Mouse (Mus musculus): ENCODE measurements around the gene Wscd2. TPM values are rescaled to one million over a fixed set of nuclear protein-coding genes. Genes with fewer than 3 reads are reported as not detected.

Wscd2 gene
- polyA plus RNA-seq, 1 experiment from 2014 or later: 4.5 TPM

- H3K4me1 ChIP-seq: peaks cover 36% of the 10 kb centered on the region
- 77% methylated on average over 8 of the region's 8 CpGs for WGBS
- H3K36me3 ChIP-seq: no peaks in the 10 kb centered on the region
Measured at GRCm38 (mm10) chr5:113606961-113607785, 117.0 kb downstream of the Wscd2 start.

GRCm38 (mm10) chr5:113607941-113608431 is 117.9 kb downstream of the Wscd2 start:
- 14% methylated on average over 13 of the region's 13 CpGs for WGBS

More at GRCm38 (mm10) chr5:113606961-113607785, 117.0 kb downstream of the Wscd2 start:
- no peaks in the 10 kb centered on the region for H3K27me3 ChIP-seq
- H3K27ac ChIP-seq: peak overlapping the region; percentile 80
- no peak overlapping the region for H3K9ac ChIP-seq
- no peak overlapping the region for H3K4me2 ChIP-seq
- no peak overlapping the region for H3K4me3 ChIP-seq (replicated peaks)
- no peak for ATAC-seq (replicated peaks; ENCODE audit: low FRiP score)
- no peaks in the 10 kb centered on the region for H3K9me3 ChIP-seq (replicated peaks)

GRCm38 (mm10) chr5:113608511-113608910 is 118.4 kb downstream of the Wscd2 start:
- Histone ChIP-seq H3K4me3 (replicated peaks) (no peak overlapping the region), H3K4me1 (peaks cover 36% of the 10 kb centered on the region), H3K36me3 (no peaks in the 10 kb centered on the region), H3K9ac (no peak overlapping the region), H3K9me3 (replicated peaks) (no peaks in the 10 kb centered on the region), H3K4me2 (peak overlapping the region; percentile 45), H3K27me3 (no peaks in the 10 kb centered on the region), H3K27ac (peak overlapping the region; percentile 80)
- WGBS: 79% methylated on average over 8 of the region's 8 CpGs
- no peak for ATAC-seq (replicated peaks; ENCODE audit: low FRiP score)

More at GRCm38 (mm10) chr5:113607941-113608431, 117.9 kb downstream of the Wscd2 start:
- H3K36me3 ChIP-seq: no peaks in the 10 kb centered on the region
- peak overlapping the region; percentile 45 for H3K4me2 ChIP-seq
- H3K27me3 ChIP-seq: no peaks in the 10 kb centered on the region
- peak overlapping the region; percentile 80 for H3K27ac ChIP-seq
- no peak overlapping the region for H3K4me3 ChIP-seq (replicated peaks)
- peaks cover 36% of the 10 kb centered on the region for H3K4me1 ChIP-seq
- ATAC-seq (replicated peaks; ENCODE audit: low FRiP score): peak; percentile 30; the same call in 1 of the 2 replicates
- H3K9ac ChIP-seq: no peak overlapping the region
- H3K9me3 ChIP-seq (replicated peaks): no peaks in the 10 kb centered on the region

GRCm38 (mm10) chr5:113609891-113610290 is 119.8 kb downstream of the Wscd2 start:
- WGBS: 82% methylated on average over 5 of the region's 5 CpGs
- no peak overlapping the region for H3K9ac ChIP-seq
- no peak overlapping the region for H3K4me3 ChIP-seq (replicated peaks)
- H3K27ac ChIP-seq: no peak overlapping the region
- H3K36me3 ChIP-seq: no peaks in the 10 kb centered on the region
- H3K9me3 ChIP-seq (replicated peaks): no peaks in the 10 kb centered on the region
- H3K27me3 ChIP-seq: no peaks in the 10 kb centered on the region
- ATAC-seq (replicated peaks; ENCODE audit: low FRiP score): no peak
- H3K4me2 ChIP-seq: no peak overlapping the region
- peaks cover 36% of the 10 kb centered on the region for H3K4me1 ChIP-seq

GRCm38 (mm10) chr5:113610490-113610889 is 120.4 kb downstream of the Wscd2 start:
- no peaks in the 10 kb centered on the region for H3K9me3 ChIP-seq (replicated peaks)
- peaks cover 36% of the 10 kb centered on the region for H3K4me1 ChIP-seq
- no peaks in the 10 kb centered on the region for H3K27me3 ChIP-seq
- 40% methylated on average over 6 of the region's 6 CpGs for WGBS
- no peak overlapping the region for H3K9ac ChIP-seq
- ATAC-seq (replicated peaks; ENCODE audit: low FRiP score): no peak
- H3K36me3 ChIP-seq: no peaks in the 10 kb centered on the region
- no peak overlapping the region for H3K4me2 ChIP-seq
- no peak overlapping the region for H3K27ac ChIP-seq
- no peak overlapping the region for H3K4me3 ChIP-seq (replicated peaks)

GRCm38 (mm10) chr5:113611131-113611530 is 121.0 kb downstream of the Wscd2 start:
- Histone ChIP-seq H3K4me1 (peaks cover 36% of the 10 kb centered on the region), H3K4me3 (replicated peaks) (no peak overlapping the region), H3K4me2 (no peak overlapping the region), H3K27me3 (no peaks in the 10 kb centered on the region), H3K27ac (no peak overlapping the region), H3K36me3 (no peaks in the 10 kb centered on the region), H3K9me3 (replicated peaks) (no peaks in the 10 kb centered on the region), H3K9ac (no peak overlapping the region)
- ATAC-seq (replicated peaks; ENCODE audit: low FRiP score): no peak
- 79% methylated on average over 6 of the region's 6 CpGs for WGBS

GRCm38 (mm10) chr5:113611771-113612233 is 121.7 kb downstream of the Wscd2 start:
- no peak overlapping the region for H3K27ac ChIP-seq
- no peaks in the 10 kb centered on the region for H3K9me3 ChIP-seq (replicated peaks)
- ATAC-seq (replicated peaks; ENCODE audit: low FRiP score): no peak
- no peak overlapping the region for H3K9ac ChIP-seq
- no peaks in the 10 kb centered on the region for H3K36me3 ChIP-seq
- WGBS: 55% methylated on average over 12 of the region's 12 CpGs
- no peak overlapping the region for H3K4me3 ChIP-seq (replicated peaks)
- H3K4me1 ChIP-seq: peaks cover 36% of the 10 kb centered on the region
- H3K27me3 ChIP-seq: no peaks in the 10 kb centered on the region
- H3K4me2 ChIP-seq: no peak overlapping the region

GRCm38 (mm10) chr5:113618716-113619115 is 128.6 kb downstream of the Wscd2 start:
- Histone ChIP-seq H3K4me2 (no peak overlapping the region), H3K27ac (no peak overlapping the region), H3K36me3 (no peaks in the 10 kb centered on the region), H3K9me3 (replicated peaks) (no peaks in the 10 kb centered on the region), H3K27me3 (no peaks in the 10 kb centered on the region), H3K4me1 (peaks cover 6% of the 10 kb centered on the region; the same call in 1 of the 2 replicates), H3K9ac (no peak overlapping the region), H3K4me3 (replicated peaks) (no peak overlapping the region)
- no peak for ATAC-seq (replicated peaks; ENCODE audit: low FRiP score)
- WGBS: 91% methylated on average over 4 of the region's 4 CpGs

- H3K27me3 ChIP-seq: no peaks in the 10 kb centered on the region
- H3K4me1 ChIP-seq: peaks cover 6% of the 10 kb centered on the region; the same call in 1 of the 2 replicates
- WGBS: 73% methylated on average over 1 of the region's 1 CpGs
- H3K4me2 ChIP-seq: no peak overlapping the region
- H3K4me3 ChIP-seq (replicated peaks): no peak overlapping the region
- no peaks in the 10 kb centered on the region for H3K36me3 ChIP-seq
- H3K9ac ChIP-seq: no peak overlapping the region
- no peak for ATAC-seq (replicated peaks; ENCODE audit: low FRiP score)
- no peak overlapping the region for H3K27ac ChIP-seq
- no peaks in the 10 kb centered on the region for H3K9me3 ChIP-seq (replicated peaks)
Measured at GRCm38 (mm10) chr5:113619151-113619550, 129.0 kb downstream of the Wscd2 start.

GRCm38 (mm10) chr5:113620130-113620716 is 130.1 kb downstream of the Wscd2 start:
- WGBS: 64% methylated on average over 16 of the region's 16 CpGs
- H3K4me1 ChIP-seq: peaks cover 6% of the 10 kb centered on the region; the same call in 1 of the 2 replicates
- H3K27me3 ChIP-seq: no peaks in the 10 kb centered on the region
- no peaks in the 10 kb centered on the region for H3K9me3 ChIP-seq (replicated peaks)
- no peak overlapping the region for H3K9ac ChIP-seq
- H3K4me2 ChIP-seq: no peak overlapping the region
- no peaks in the 10 kb centered on the region for H3K36me3 ChIP-seq
- no peak overlapping the region for H3K4me3 ChIP-seq (replicated peaks)
- H3K27ac ChIP-seq: no peak overlapping the region
- ATAC-seq (replicated peaks; ENCODE audit: low FRiP score): no peak

GRCm38 (mm10) chr5:113620999-113621398 is 130.9 kb downstream of the Wscd2 start:
- no peaks in the 10 kb centered on the region for H3K27me3 ChIP-seq
- peaks cover 6% of the 10 kb centered on the region; the same call in 1 of the 2 replicates for H3K4me1 ChIP-seq
- H3K9me3 ChIP-seq (replicated peaks): no peaks in the 10 kb centered on the region
- H3K27ac ChIP-seq: no peak overlapping the region
- ATAC-seq (replicated peaks; ENCODE audit: low FRiP score): no peak
- 64% methylated on average over 7 of the region's 7 CpGs for WGBS
- H3K4me3 ChIP-seq (replicated peaks): no peak overlapping the region
- no peaks in the 10 kb centered on the region for H3K36me3 ChIP-seq
- H3K4me2 ChIP-seq: no peak overlapping the region
- H3K9ac ChIP-seq: no peak overlapping the region

- Histone ChIP-seq H3K4me2 (no peak overlapping the region), H3K36me3 (no peaks in the 10 kb centered on the region), H3K27me3 (peaks cover 3% of the 10 kb centered on the region; the same call in 1 of the 2 replicates), H3K27ac (no peak overlapping the region), H3K4me3 (replicated peaks) (no peak overlapping the region), H3K9me3 (replicated peaks) (no peaks in the 10 kb centered on the region), H3K4me1 (peaks cover 17% of the 10 kb centered on the region), H3K9ac (no peak overlapping the region)
- ATAC-seq (replicated peaks; ENCODE audit: low FRiP score): no peak
- WGBS: 24% methylated on average over 2 of the region's 2 CpGs
Measured at GRCm38 (mm10) chr5:113623052-113623451, 132.9 kb downstream of the Wscd2 start.
